Mouse (Mus musculus) 3134 (cell line): ENCODE measurements at regions not wholly inside any gene's neighbourhood (a gene's known extent, or its start where the extent isn't known, plus 50 kb on each side); places are given as distances from the start of the nearest gene placed in this dataset.

Experiments used
- DNase-seq: peaks from one replicate; pipeline ENCODE4 v3.0.0-alpha.2; 2011; ENCODE audit warnings: low spot score; ENCODE audit not compliant: insufficient read length; ENCODE audit errors: extremely low read depth

- DNase-seq = no peak
Observed at GRCm38 (mm10) chr4:53226376-53226775, 66.7 kb upstream of the Abca1 start.

GRCm38 (mm10) chr4:53223379-53223778 lies 63.7 kb upstream of the Abca1 start:
- DNase-seq = no peak

GRCm38 (mm10) chr4:53220809-53221208 lies 61.1 kb upstream of the Abca1 start:
- DNase-seq = no peak

GRCm38 (mm10) chr4:53219351-53219750 lies 59.7 kb upstream of the Abca1 start:
- DNase-seq = peak; percentile 72

GRCm38 (mm10) chr4:53218752-53219151 lies 59.1 kb upstream of the Abca1 start:
- no peak for DNase-seq

- DNase-seq = no peak
Observed at GRCm38 (mm10) chr4:53218291-53218640, 58.6 kb upstream of the Abca1 start.

GRCm38 (mm10) chr4:53217608-53218290 lies 58.1 kb upstream of the Abca1 start:
- no peak for DNase-seq

GRCm38 (mm10) chr4:53212541-53212940 lies 52.8 kb upstream of the Abca1 start:
- no peak for DNase-seq

- no peak for DNase-seq
Observed at GRCm38 (mm10) chr4:53210685-53211084, 51.0 kb upstream of the Abca1 start.
